Mouse (Mus musculus) CD8-positive naive resting alpha-beta T cell, adult 2 months (primary cell): ENCODE measurements around the gene Tacc3.
A peak's percentile ranks its signal among the peaks of the same experiment; 100 is the strongest.

Source experiments
- DNase-seq, 2 experiments: peaks; one replicate each; pipeline ENCODE4 v3.0.0; 2022; ENCODE audit warnings: low read depth in 2 of 2, low spot score in 2 of 2

Gene Tacc3

GRCm38 (mm10) chr5:33654424-33654823 lies 3.5 kb upstream of the Tacc3 start:
- DNase-seq = no peak

DNA sequence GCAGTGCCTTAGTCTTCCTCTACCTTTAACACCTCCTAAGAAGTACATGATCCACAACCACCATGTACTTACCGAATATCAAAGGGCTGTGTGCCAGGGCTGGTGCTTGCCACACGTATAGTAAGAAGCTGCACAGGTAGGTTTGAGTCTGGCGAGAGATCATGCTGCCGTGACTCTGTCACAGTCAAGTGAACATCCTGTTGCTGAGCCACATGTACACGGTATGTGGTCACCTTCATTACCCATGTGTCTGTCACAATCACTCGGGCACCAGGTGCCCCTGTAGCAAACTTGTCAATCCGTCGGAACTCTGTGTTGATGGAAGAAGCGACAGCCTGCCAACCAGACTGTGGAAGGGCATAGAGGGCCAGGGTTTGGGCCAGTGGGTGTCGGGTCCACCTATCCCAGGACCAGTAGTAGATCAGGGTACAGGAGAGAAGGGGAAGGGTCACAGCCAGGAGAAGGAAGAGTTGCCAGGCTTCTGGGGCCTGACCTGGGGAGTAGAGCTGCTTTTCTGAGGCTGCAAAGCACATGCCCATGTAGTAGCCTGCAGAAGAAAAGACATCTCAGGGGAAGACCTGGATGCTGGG lies 2.6 kb upstream of the Tacc3 start:
- DNase-seq = no peak

GRCm38 (mm10) chr5:33656739-33657138 lies 1.2 kb upstream of the Tacc3 start:
- no peak for DNase-seq

GRCm38 (mm10) chr5:33657251-33657786 lies 609 bp upstream of the Tacc3 start:
- no peak for DNase-seq

DNA sequence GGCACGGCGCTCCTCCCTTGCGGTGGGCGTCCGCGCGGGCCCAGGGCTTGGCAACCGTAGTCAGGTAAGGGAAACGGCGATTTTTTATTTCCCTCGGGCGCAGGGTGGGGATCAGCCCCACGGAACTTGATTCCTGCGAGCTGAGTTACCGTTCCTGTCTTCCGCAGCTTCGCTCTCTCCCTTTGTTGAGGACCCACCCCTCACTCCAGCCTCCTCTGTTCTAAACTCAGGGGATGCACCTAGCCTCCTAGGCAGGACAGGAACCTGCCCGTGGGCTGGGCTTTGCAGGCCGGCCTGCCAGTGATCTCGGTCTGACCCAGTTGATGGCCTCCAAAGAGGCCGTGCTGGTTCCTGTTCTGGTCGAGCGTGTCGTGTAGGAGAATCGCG lies 729 bp downstream of the Tacc3 start:
- no peak for DNase-seq

- DNase-seq = peak; percentile 44 to 53
These were observed 10.3 kb downstream of the Tacc3 start for GRCm38 (mm10) chr5:33668223-33668622.

DNA sequence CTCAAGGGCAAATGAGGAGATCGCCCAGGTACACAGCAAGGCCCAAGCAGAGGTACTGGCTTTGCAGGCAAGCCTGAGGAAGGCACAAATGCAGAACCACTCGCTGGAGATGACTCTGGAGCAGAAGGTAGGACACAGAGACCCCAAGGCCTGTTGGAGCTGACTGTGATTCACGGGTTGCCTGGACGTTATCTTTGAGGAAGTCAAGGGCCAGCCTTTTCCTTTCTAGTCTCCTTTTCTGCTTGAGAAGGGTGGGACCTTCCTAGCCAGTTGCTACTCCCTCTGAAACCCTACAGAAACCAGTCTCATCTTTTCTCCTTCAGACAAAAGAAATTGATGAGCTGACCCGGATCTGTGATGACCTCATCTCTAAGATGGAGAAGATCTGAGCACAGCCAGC lies 13.7 kb downstream of the Tacc3 start:
- no peak for DNase-seq

DNA sequence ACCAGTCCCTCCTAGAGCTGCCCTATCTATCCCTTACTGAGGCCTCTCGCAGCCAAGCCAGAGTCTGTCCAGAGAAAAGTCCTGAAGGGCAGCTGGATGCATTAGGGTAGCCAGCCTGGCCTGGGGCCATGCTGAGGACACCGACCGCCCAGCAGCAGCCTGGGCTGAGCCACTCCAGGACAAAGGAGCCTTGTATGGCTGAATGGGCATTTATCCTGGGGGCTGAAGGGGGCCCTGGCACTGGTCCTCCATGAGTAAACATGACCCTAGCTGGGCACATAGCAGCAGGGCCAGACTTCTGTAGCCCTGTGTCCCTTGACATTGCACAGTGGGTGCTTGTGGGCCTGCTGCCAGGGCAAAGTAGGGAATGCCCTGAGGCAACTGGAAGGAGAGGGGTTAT lies 16.5 kb downstream of the Tacc3 start:
- no peak for DNase-seq

- DNase-seq = no peak
These were observed 18.0 kb downstream of the Tacc3 start for GRCm38 (mm10) chr5:33675964-33676363.

DNA sequence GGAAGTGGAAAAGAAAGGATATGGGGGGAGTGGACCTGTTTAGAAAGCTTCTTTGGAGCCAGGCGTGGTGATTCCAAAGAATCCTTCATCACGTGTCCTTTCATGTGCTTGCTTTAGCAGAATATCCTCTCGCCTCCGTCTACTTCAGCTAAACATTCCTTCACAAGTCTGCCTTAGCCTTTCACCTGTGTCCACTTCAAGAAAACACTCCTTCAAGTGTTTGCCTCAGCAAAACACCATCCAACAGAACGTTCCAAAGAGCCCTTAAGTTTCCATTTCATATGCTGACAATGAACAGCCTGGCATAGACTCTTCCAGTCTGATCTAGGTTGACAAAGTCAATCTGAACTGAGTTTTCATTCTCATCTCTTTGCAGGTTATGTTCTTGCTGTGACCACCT lies 20.3 kb downstream of the Tacc3 start:
- DNase-seq = no peak

DNA sequence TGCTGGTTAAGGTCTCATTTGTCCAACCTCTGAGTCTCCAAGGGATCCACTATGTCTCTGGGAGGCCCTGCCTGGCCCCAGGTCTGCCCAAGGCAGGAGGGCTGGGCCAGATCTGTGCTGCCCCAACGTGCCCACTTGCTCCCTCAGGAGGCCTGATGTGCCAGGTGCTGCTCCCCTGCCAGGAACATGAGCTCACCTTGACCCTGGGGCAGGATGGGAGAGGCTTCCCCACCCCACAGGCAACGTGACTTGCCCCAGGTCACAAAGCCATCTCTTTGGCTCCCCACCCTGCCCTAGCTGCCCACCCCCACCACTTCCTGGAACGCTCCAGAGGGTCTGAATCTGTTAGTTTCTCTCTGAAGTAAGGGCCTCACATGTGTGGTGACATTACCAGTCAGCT lies 23.1 kb downstream of the Tacc3 start:
- DNase-seq = no peak

DNA sequence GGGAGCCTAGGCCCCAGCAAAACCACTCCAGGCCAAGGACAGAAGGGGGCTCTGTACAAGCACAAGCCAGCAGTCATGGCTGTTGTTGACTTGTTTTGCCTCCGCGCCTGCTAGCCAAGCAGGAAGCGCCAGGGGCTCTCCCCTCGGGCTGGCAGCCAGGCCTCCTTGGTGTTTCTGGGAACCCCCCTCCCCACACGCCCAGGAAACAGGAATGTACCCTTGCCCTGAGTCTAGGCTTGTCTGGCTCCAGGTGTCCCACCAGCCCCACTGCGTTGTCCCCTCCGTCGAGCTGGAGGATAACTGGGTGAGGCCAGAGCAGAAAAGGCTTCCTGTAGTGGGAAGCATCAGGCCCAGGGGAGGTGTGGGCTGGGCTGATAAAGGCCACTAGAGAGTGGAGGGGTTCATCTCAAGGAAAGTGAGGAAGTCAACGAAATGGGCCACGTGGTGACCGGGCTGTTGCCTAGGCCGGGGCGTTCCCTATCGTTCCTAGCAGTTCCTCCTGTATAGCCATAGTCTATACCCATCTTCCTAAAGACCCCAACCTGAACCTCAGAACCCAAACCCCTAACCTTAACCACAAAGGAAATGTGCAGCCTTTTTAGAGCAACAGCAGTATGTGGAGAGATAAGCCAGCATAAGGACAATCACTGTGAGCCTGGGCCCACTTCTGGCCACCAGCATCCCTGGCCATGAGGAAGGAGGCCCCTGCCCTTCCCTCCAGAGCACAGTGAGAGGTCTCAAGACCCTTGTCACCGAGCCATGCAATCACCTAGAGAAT lies 23.9 kb downstream of the Tacc3 start:
- DNase-seq = no peak

- no peak for DNase-seq
These were observed 25.0 kb downstream of the Tacc3 start for GRCm38 (mm10) chr5:33682963-33683362.

DNA sequence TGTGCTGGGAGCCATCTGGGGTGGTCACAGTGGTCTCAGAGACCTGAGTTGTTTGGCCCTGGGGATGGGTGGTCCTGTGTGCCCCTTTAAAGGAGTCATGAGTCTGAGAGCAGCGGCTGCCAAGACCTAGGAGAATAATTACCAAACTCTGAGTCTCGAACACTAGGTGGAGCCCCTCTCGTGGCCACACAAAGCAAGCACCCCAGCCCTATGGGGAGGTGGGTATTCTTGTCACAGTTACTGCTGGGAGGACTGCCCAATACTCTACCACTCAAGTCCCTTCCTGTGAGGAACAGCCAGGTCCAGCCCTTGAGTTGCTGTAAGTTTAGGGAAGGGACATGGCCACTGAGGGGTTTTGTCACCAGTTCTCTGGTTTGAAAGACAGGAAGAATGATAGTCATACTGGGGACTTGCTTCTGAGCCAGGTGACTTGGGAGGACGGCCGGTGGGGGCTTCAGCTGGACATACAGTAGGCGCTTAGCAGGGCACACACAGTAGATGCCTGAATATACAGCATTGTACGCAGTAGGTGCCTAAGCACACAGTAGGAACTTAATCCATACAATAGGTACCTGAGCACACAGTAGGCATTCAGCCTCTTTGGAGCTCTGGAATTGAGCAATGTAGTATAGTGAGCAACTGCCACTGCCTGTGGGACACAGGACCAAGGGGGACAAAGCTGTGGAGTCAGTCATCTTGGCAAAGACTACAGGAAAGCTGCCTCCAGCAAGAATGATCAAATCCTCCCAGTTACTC lies 26.1 kb downstream of the Tacc3 start:
- no peak for DNase-seq

- no peak for DNase-seq
These were observed 27.0 kb downstream of the Tacc3 start for GRCm38 (mm10) chr5:33684932-33685331.

- DNase-seq = no peak
These were observed 29.2 kb downstream of the Tacc3 start for GRCm38 (mm10) chr5:33687142-33687541.

DNA sequence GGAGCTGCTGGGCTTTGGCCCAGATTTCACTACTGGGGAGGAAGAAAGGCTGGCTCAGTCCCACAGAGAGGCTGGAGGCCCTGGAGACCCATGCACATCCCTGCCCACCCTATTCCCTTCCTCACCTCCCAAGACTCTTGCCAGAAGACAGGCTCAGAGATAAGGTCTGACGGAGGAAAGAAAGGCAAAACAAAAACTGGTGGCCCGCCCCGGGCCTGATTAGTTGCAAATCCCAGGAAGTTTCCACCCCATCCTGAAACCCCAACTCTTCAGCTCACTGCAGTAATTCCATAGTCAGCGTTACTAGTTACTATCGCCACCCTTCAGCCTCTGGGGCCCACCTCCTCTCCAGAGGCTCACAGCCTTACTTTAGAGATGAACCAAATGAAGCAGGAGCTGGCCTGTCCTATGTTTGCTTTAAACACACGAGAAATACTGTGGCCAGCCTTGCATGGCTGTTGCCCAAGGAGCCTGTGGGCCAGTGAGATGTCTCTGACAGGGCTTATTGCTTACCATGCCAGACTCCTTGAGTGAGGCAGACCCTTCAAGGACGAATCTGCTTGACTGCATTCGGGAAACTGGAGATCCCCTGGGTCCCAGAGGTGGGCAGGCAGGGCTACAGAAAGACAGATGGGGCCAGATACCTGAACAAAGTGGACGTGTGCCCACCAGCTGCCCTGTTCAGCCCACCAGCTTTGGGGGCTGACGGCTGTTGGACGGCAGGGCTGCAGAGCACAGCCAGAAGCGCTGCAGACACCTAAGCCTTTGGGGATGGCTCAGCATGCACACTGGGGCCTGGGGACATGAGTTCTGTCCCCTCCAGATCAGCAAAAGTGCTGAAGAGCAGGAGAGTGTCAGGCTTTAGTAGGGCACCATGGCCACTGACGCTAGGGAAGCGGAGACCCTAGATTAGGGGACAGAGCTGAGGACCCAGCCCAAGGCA lies 30.6 kb downstream of the Tacc3 start:
- no peak for DNase-seq

DNA sequence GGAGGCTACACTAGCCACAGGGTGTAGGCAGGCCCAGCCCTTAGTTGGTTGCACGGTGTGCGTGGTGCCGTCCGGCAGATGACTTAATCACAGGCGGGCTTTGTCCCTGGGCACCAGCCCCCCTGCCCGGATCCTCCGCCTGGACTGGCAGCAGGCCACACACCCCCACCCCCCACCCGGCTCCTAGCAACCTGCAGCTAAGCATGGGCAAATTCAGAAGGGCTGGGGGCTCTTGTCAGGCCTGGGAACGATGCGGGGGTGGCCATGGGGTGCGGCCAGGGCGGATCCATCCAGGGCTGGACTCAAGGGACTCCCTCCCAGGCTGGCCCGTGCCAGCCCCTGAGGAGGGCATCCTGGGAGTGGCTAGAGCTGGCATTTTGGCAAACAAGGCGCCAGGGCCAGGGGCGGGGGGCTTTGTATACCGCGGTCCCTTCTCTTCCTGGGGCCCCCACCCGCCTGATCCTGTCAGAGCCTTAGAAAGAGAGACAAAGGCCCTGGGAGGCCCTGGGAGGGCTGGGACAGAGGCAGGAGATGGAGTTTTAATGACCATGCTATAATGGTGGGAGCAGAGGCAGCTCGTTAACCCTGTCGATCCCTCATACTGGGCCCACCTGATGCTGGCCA lies 31.4 kb downstream of the Tacc3 start:
- DNase-seq = no peak

- no peak for DNase-seq
These were observed 32.1 kb downstream of the Tacc3 start for GRCm38 (mm10) chr5:33689852-33690645.

DNA sequence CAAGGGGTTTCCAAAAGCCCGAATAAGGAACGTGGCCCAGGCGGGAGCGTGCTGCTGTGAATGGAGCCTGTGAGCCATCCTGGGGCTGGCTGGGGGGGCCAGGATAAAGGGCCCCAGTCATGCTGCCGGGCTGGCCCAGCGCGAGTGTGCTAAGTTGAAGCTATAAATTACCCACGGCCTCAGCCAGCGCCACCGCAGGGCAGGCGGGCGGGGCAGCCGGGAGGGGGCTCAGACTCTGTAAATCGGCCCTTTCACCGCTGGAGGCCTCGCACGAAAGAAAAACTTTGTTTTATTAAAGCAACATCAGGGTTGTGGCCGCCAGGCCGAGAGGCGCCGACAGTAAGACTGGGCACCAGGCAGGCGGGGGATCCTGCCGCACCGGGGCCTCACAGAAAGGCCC lies 34.5 kb downstream of the Tacc3 start:
- DNase-seq = no peak
